ENCODE assay signal across 16 mouse cellular contexts in the genomic region with DNA sequence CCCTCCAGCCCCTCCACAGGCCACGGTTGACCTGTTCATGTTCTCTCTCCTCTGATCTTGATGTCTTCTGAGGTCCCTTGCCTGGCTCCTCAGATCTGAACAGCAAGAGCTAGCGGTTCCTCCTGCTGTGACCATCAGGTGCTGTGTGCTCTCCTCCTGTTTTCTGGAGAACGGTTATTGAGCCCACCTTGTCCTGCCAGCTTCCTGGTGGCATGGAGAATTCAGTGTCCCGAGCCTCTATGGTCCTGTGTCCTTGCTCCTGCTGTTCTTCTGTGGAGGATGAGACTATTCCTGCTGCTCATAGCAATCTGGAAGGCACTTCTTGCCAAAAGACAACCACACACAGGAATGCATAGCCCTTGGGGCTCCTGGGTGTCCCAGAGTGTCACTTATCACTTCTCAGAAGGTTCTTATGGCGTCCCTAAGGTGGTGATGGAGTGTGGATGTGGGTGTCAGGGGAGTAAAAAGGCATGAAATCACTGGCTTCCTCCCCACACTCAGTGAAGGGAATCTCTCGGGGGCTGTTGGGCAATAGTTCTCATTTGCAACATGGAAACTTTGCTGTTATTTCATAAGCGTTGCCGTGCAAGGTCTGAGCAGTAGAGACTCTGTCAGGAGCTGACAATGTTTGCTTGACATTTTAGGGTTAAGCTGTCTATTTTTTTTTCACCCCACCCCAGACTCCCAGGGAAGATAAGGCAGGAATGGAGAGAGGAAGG. TPM values are rescaled to one million over a fixed set of nuclear protein-coding genes. Genes with fewer than 3 reads are reported as not detected.
DNase-seq lines count a peak whose midpoint lies in the region.
"Had no signal": no experiment of that assay in that cellular context is flagged by ENCODE, and none has a peak within 500 bp of the region (broad histone marks: within the 10 kb centered on the region; RNA-seq: fewer than 3 reads in every experiment).

No protein-coding gene starts in this region.

- peak; percentile 57 for DNase-seq in adrenal gland, postnatal 14 days
- no peak for DNase-seq in adrenal gland, adult 18-20 months (ENCODE audit: low spot score in 2 of 2)
- DNase-seq in heart, adult 18-20 months = peak; percentile 51 to 61
- DNase-seq in heart, postnatal 4 days = no peak
- peak; percentile 33 for DNase-seq in lung, postnatal 25 days (ENCODE audit: low spot score)
- no peak for DNase-seq in lung, postnatal 10 days
- no peak for DNase-seq in layer of hippocampus, postnatal 36 days
- DNase-seq: cerebellum, adult 9-10 months; embryo, embryonic 11 days; heart, postnatal 14 days; kidney, postnatal 36 days; liver, embryonic 13.5 days; right cerebral cortex, postnatal 14 days; thymus, postnatal 36 days had no signal

RNA-seq across cellular contexts. Expression of gene Aldh1l1, which starts 15.2 kb away (rescaled TPM):
- 66.2 and 130 TPM in 2 replicates for total RNA-seq in adrenal gland, postnatal 14 days (2021)
- total RNA-seq in adrenal gland, adult 18-20 months (2021) = 100 to 1,000 TPM; 180 to 197 TPM
- 1 to 10 TPM; 1.7 to 4.9 TPM for total RNA-seq in heart, adult 18-20 months (2021)
- 1 to 10 TPM in 1 of 2 experiments, under 1 TPM in 1; 0.61 to 1.2 TPM for total RNA-seq in heart, postnatal 4 days (2021)
- 10 to 100 TPM; 40.9 to 41.3 TPM for total RNA-seq in layer of hippocampus, postnatal 36 days (2021)
- total RNA-seq: neutrophil, adult 5-6 weeks had no signal

RNA-seq across cellular contexts. Expression of gene Klf15, which starts 39.0 kb away (rescaled TPM):
- 38.0 and 40.0 TPM in 2 replicates for total RNA-seq in adrenal gland, postnatal 14 days (2021)
- total RNA-seq in adrenal gland, adult 18-20 months (2021) = 10 to 100 TPM; 32.2 to 52.2 TPM
- 10 to 100 TPM; 70.9 to 89.8 TPM for total RNA-seq in heart, adult 18-20 months (2021)
- 10 to 100 TPM in 1 of 2 experiments, 1 to 10 TPM in 1; 9.7 to 11.6 TPM for total RNA-seq in heart, postnatal 4 days (2021)
- 10 to 100 TPM; 26.2 to 41.7 TPM for total RNA-seq in layer of hippocampus, postnatal 36 days (2021)
- total RNA-seq: MEL; neutrophil, adult 5-6 weeks had no signal

Comparison
In these comparisons a context has a peak if more than half of its experiments do, and no peak if none do; other contexts are left out.
1. DNase-seq: peak in adrenal gland, postnatal 14 days (single experiment), heart, adult 18-20 months (2 of 2) and lung, postnatal 25 days (single experiment); none in adrenal gland, adult 18-20 months (0 of 2), heart, postnatal 4 days (single experiment), lung, postnatal 10 days (single experiment) and layer of hippocampus, postnatal 36 days (0 of 2).
2. RNA of gene Aldh1l1, which starts 15.2 kb away (total RNA-seq): 180 to 197 TPM in adrenal gland, adult 18-20 months, 66.2 to 130 TPM in adrenal gland, postnatal 14 days and 40.9 to 41.3 TPM in layer of hippocampus, postnatal 36 days; 1.7 to 4.9 TPM in heart, adult 18-20 months and 0.61 to 1.2 TPM in heart, postnatal 4 days; every median in the first group is over 4 times any median in the second.